Mouse (Mus musculus): Measurements from ENCODE around the gene Rcor2. TPM values are rescaled to one million over a fixed set of nuclear protein-coding genes. Genes with fewer than 3 reads are reported as not detected.
A peak's percentile ranks its signal among the peaks of the same experiment; 100 is the strongest.

Gene Rcor2
- total RNA-seq (2021), result 10 to 100 TPM; 17.0 to 18.2 TPM
- long read RNA-seq, experiment 1, transcript Rcor2-201 (12 exons, 2,823 nt), result major isoform, 7 of 11 reads
- long read RNA-seq, experiment 1, partial matches to known transcripts, result 0 of 11 reads
- long read RNA-seq, experiment 1, other reads (novel, unspliced or antisense), result 4 of 11 reads
- long read RNA-seq, experiment 2, transcript Rcor2-201 (12 exons, 2,823 nt), result major isoform, 5 of 10 reads
- long read RNA-seq, experiment 2, partial matches to known transcripts, result 4 of 10 reads
- long read RNA-seq, experiment 2, other reads (novel, unspliced or antisense), result 1 of 10 reads

DNA sequence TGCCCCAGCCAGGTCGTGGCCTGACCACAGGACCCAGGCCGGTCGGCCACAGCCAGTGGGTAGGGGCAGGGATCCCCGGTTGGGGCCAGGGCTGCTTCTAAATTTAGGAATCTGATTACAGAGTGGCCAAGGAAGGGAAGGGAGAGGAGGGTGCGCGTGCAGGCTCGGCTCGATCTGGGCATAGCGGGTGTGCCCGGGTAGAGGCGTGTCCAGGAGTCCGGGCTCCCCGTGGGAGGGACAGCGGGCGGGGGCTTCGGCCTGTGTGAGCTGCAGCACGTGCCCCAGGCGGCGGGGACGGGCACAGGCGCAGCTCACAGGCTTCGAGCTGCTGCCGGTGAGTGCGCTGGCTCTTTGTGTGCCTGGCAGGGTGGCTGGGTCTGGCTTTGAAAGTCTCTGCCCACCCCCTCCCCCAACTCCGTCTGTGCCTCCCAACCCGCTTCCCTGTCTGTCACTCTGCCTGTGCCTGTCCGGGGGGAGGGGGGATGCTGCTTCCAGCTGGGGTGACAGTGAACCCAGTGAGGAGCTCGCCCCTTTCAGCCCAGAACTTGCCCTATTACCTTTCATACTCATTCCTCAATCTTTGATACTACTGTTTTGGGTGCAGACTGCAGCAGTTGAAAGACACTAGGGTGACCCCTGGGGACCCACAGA, at the start of gene Rcor2:
Gene Rcor2, plus strand, starts transcription at position 235 of the 651 bp plus-strand sequence.
- H3K27ac ChIP-seq, result peak within 1 kb of the TSS; percentile 93
- peak; percentile 60 to 64 for DNase-seq (ENCODE audit: low spot score in 2 of 2)
- no peak for TF ChIP-seq CTCF (conservative IDR thresholded peaks at IDR 0.05)
- H3K4me3 ChIP-seq, result peak within 1 kb of the TSS; percentile 71

DNA sequence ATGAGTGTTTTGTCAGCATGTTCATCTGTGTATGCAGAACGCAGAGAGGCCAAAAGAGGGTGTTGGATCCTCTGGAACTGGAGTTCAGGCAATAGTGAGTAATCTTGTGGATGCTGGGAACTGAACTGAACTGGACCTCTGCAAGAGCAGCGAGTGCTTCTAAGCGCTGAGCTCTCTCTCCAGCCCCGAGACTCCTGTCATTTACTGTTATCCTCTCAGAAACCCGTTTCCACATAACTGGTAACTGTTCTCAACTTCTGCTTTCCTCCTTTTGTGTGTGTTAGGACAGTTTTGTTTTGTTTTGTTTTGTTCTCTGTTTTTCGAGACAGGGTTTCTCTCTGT, 49.2 kb upstream of the Rcor2 start:
- H3K27ac ChIP-seq, result no peak overlapping the region
- no peak for DNase-seq (ENCODE audit: low spot score in 2 of 2)
- H3K4me3 ChIP-seq, result peak overlapping the region; percentile 96

GRCm38 (mm10) chr19:7218753-7219152, 48.4 kb upstream of the Rcor2 start:
- Histone ChIP-seq H3K27ac (no peak overlapping the region), H3K4me3 (no peak overlapping the region)
- no peak for DNase-seq (ENCODE audit: low spot score in 2 of 2)
- TF ChIP-seq CTCF (conservative IDR thresholded peaks at IDR 0.05), result no peak

More for the DNA sequence above, 49.2 kb upstream of the Rcor2 start:
- no peak; the same call in 1 of the 2 replicates for TF ChIP-seq CTCF (conservative IDR thresholded peaks at IDR 0.05)

DNA sequence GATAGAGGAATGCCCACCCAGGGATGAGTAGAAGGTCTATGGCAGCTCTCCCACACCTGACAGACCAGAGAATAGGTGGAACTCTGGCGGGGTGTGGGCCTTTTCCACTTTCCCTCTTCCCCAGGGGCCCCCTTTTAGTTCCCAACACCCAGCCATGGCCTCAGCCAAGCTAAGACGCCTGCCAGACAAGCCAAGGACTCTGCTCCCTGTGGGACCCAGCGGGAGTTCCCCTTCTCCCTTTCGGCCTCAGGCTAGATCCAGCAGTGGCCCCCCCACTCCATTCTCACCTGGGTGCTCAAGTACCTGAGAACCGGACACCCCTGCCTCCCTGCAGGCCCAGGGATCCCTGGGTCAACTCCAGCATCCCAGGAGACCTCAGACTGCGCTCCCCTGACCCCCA, 44.9 kb upstream of the Rcor2 start:
- Histone ChIP-seq H3K4me3 (no peak overlapping the region), H3K27ac (no peak overlapping the region)
- DNase-seq (ENCODE audit: low spot score in 2 of 2), result no peak
- TF ChIP-seq CTCF (conservative IDR thresholded peaks at IDR 0.05), result no peak

DNA sequence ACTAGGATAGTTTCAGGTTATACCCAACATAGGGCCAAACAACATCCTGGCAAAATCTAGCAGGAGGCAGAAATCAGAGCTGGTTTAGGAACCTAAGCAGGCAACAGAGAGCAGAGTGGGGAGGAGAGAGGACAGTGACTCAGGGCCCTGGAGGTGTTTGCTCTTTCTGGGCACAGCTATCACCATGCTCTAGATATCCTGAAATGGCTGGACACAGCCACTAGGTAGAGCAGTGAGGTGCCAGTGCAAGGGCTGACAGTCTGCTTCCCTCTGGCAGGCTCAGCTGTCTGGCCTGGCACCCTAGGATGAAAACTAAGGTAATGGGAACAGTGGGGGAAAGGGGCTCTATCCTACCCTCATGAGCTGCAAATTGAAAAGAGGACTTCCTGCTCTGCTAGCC, 43.6 kb upstream of the Rcor2 start:
- TF ChIP-seq CTCF (conservative IDR thresholded peaks at IDR 0.05), result no peak
- Histone ChIP-seq H3K27ac (no peak overlapping the region), H3K4me3 (no peak overlapping the region)
- DNase-seq (ENCODE audit: low spot score in 2 of 2), result no peak

DNA sequence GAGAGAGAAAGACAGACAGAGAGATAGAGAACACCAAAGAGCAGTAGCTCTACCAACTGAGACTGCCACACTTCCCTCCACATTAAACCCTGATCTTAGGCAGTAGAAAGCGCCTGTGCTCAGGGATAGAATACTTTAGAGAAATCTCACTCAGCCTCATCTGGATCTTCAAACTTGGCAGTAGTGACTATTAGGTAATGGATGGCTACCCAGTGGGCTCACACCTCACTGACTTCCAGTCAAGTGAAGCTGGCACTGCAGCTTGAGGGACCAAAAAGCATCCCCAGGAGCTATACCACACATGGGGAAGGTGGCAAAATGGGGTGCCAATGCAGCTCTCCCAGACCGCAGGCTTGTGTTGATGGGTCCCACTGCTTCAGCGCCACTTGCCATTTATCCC, 42.9 kb upstream of the Rcor2 start:
- Histone ChIP-seq H3K27ac (no peak overlapping the region), H3K4me3 (no peak overlapping the region)
- DNase-seq (ENCODE audit: low spot score in 2 of 2), result no peak
- no peak for TF ChIP-seq CTCF (conservative IDR thresholded peaks at IDR 0.05)

- DNase-seq (ENCODE audit: low spot score in 2 of 2), result no peak
- no peak overlapping the region for H3K27ac ChIP-seq
- no peak for TF ChIP-seq CTCF (conservative IDR thresholded peaks at IDR 0.05)
- no peak overlapping the region for H3K4me3 ChIP-seq
These were observed 41.9 kb upstream of the Rcor2 start for GRCm38 (mm10) chr19:7225096-7225690.

DNA sequence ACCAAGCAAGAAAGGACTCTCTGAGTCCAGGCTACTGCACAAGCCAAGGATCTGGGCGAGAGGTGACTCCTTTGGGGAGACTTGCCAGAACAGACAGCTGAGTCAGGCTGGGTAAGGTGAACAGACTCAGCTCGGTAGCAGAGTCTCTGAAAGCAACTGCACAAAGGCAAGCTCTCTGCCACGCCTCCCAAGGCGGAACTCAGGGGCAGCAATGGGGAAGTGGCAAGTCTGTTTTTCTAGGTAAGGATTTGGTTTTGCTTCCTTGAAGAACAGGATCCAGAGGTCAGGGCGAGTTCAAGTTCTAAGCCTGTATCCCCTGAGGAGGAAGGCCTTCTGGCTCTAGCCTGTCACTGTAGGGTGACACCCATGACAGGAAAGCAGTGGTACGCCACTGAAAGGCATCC, 40.6 kb upstream of the Rcor2 start:
- TF ChIP-seq CTCF (conservative IDR thresholded peaks at IDR 0.05), result no peak
- no peak for DNase-seq (ENCODE audit: low spot score in 2 of 2)
- Histone ChIP-seq H3K27ac (no peak overlapping the region), H3K4me3 (no peak overlapping the region)

DNA sequence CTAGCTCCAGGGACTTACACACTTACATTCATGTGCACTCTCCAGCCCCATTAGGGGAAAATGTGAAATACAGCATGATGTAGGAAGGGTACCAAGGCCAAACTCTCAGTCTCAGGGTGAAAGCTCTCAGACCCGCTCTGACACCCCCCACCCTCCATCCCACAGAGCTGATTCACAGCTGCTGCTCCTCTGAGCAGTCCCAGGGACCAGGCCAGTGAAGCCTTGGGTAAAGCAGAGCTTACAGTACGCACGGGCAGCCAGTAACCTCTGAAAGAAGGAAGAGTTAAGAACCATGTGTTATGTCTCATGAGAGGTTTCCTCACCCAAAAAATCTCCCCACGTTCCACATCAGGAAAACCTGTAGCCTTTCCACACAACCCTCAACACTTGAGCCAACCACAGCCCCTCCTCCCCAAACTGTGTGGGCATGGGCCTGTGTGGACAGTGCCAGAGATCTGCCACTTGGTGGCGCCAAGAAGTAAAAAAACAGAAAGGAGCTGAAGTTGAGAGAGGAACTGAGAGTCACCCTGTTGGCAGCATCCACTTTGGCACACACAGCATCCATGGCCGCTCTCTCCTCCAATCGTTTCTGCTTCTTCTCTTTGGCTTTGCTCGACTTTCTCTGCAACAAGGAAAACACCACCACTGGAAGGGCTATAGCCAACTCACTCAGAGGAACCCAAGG, 32.4 kb upstream of the Rcor2 start:
- Histone ChIP-seq H3K4me3 (no peak overlapping the region), H3K27ac (0 out of 2 replicates have a peak overlapping the region, but pooled peaks have one; percentile 32)
- peak; percentile 86 to 88 for DNase-seq (ENCODE audit: low spot score in 2 of 2)
- TF ChIP-seq CTCF (conservative IDR thresholded peaks at IDR 0.05), result peak; percentile 93

DNA sequence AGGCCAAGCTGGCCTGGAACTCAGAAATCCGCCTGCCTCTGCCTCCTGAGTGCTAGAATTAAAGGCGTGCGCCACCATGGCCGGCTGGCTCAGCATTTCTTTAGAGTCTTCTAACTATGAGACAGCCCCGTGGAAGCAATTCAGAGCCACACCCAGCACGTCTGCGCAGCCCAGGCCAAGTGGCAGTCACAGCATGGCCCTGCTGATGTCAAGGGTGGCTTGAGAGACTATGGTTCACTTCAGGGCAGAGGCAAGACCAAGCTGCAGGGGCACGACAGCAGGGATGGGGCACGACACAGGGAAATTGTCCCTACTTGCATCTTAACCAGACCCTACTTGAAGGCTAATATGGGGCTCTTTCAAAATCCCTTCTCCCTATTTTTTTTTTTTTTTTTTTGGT, 31.7 kb upstream of the Rcor2 start:
- no peak for DNase-seq (ENCODE audit: low spot score in 2 of 2)
- TF ChIP-seq CTCF (conservative IDR thresholded peaks at IDR 0.05), result no peak
- Histone ChIP-seq H3K27ac (no peak overlapping the region), H3K4me3 (no peak overlapping the region)

- TF ChIP-seq CTCF (conservative IDR thresholded peaks at IDR 0.05), result no peak
- DNase-seq (ENCODE audit: low spot score in 2 of 2), result no peak
- Histone ChIP-seq H3K27ac (no peak overlapping the region), H3K4me3 (no peak overlapping the region)
These were observed 31.1 kb upstream of the Rcor2 start for GRCm38 (mm10) chr19:7236011-7236410.

GRCm38 (mm10) chr19:7236742-7237141, 30.4 kb upstream of the Rcor2 start:
- Histone ChIP-seq H3K27ac (no peak overlapping the region), H3K4me3 (no peak overlapping the region)
- TF ChIP-seq CTCF (conservative IDR thresholded peaks at IDR 0.05), result no peak
- DNase-seq (ENCODE audit: low spot score in 2 of 2), result no peak

DNA sequence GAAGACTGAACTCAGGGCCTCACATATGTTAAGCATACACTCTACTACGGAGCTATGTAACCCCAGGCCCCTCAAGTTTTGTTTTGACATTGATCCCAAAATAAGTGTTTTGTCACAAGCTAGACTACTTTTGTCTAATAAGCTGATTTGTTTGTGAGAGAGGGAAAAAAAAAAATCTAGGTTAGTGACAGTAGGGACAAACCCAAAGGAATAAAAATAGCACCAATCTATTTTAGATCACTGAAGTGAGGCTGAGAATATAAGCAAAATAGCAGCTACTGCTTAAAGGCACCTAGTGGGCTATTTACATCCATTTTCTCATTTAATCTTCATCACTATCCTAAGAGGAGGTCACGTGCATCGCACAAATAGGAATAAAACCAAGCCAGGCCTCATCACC, 27.6 kb upstream of the Rcor2 start:
- Histone ChIP-seq H3K4me3 (peak overlapping the region; percentile 65), H3K27ac (peak overlapping the region; percentile 88; the same call in 1 of the 2 replicates)
- no peak for TF ChIP-seq CTCF (conservative IDR thresholded peaks at IDR 0.05)
- no peak for DNase-seq (ENCODE audit: low spot score in 2 of 2)

Data from layer of hippocampus, adult 2 months (tissue).